Mouse (Mus musculus): ENCODE measurements around the gene Fut1.

Fut1 gene

DNA sequence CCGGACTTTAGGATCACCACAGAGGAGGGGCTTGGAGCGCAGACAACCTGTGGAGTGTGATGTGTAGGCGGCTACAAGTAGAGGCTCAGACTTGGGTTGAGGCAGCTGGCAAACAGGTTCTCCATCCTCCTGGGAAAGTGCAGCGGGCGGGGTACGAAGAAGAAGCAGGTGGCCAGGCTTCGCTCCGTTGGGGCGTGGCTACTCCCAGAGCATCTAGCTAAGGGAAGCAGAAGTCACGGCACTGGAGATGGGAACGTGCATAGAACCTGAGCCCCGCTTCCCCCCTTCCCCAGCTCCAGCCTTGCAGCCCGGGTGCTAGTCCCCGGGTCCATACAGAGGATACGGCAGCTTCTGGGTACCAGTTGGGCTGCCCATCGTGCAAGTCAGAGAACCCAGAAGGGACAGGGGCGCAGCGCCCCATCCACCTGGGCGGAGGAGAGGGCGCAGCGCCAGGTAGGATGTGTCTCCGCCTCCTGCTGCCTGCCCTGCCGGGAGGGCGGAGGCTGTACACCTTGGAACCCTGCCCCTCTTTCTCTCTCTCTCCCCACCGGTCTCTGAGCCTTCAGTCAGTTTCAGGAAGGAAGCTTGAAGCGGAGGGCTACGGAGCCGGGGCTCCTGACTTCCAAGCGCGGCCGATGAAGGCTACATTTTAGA, at the start of gene Fut1:
Fut1 (plus strand) TSS at position 248 of the 654 bp plus-strand sequence.
- no peak for DNase-seq (ENCODE audit: low read depth)

DNA sequence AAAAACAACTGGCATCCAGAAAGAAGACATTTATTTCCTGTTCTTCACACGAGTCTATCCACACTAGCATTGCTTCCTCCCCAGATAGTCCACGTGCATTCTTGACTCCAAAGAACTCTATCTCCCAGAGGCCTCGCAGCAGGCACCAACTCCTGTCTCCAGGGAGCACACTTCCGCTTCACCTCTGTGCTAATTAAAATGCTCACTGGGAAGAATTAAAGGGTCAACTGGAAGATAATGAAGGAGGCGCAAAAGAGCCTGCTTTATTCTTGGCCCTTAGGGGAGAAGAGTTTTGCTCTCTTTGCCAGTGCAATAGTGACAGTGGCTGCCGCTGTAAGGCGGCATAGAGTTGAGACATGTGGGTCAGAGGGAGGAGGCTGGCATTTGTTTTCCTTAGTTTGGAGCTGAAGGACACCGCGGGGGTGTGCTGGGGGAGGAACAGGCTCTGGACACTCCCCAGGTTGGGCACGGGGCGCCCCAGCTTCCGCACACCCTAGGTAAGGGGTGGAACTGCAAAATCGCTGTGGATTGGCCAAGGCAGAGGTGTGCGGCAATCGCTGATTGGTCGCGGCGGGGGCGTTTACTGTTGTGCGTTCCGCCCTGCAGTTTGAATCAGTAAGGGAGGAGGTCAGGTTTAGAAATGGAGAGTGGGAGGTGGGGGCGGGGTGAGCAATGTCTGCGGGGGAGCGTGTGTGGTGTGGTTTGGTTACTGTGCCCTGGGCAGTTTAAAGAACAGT, 49.1 kb upstream of the Fut1 start:
- DNase-seq (ENCODE audit: low read depth) = peak; percentile 89

GRCm38 (mm10) chr7:45568601-45569473, 48.3 kb upstream of the Fut1 start:
- DNase-seq (ENCODE audit: low read depth) = peak; percentile 63

GRCm38 (mm10) chr7:45570103-45570741, 46.9 kb upstream of the Fut1 start, which contains the start of gene Bcat2:
Bcat2 (plus strand) TSS chr7:45570153.
- DNase-seq (ENCODE audit: low read depth) = peak; percentile 73

GRCm38 (mm10) chr7:45571966-45572365, 45.1 kb upstream of the Fut1 start:
- no peak for DNase-seq (ENCODE audit: low read depth)

DNA sequence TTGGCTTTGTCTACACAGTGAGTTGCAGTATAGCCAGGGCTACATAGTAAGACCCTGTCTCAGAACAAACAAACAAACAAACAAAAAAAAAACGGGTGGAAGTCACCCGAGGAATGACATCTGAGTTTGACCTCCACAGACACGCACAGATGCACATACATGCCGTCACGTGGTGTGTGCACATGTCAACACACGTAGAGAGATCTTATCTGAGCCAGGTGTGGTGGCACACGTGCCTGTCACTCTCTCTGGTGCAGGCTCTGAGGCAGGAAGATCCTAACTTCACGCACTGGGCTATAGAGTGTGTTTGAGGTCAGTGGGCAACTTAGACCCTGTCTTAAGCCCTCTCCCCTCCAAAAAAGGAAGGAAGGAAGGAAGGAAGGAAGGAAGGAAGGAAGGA, 43.1 kb upstream of the Fut1 start:
- no peak for DNase-seq (ENCODE audit: low read depth)

- DNase-seq (ENCODE audit: low read depth) = no peak
Measured at GRCm38 (mm10) chr7:45574472-45575379, 42.4 kb upstream of the Fut1 start.

DNA sequence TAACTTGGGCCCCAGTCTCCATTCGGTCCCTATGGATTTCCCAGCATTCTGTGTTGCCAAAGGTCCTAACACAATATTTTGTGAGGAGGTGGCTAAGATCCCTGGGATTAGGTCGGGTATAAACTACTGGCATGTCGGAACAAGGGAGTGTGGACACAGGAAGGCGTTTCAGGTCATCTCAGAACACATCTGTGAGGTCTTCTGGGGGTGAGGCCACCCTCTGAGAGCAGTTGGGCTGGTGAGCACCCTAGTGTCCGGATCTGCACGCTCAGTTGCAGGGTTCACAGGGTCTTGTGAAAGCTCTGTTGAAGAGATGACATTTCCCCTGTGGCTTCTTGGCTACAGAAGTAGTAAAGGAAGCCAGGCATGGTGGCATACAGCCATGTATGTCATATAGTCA, 31.2 kb upstream of the Fut1 start:
- DNase-seq (ENCODE audit: low read depth) = no peak

GRCm38 (mm10) chr7:45587631-45588592, 29.2 kb upstream of the Fut1 start:
- DNase-seq (ENCODE audit: low read depth) = no peak

DNA sequence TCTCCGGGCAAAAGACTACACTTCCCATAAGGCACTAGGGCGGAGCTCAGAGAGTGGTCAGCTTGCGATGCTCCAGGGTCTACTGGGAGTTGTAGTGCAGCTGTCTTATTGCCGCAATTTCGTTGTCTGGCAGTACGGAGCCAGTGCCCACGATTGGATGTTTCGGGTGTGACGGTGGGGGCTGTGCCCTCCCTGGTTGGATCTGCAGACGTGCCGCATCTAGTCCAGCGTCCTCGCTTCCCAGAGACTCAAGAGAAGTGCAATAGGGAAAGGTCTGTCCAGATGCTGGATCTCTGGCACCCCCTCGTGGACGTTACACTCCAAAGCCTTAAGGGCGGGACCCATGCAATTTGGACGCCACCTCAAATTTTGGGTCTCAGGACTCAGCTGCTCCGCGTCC, 27.9 kb upstream of the Fut1 start:
- peak; percentile 88 for DNase-seq (ENCODE audit: low read depth)

DNA sequence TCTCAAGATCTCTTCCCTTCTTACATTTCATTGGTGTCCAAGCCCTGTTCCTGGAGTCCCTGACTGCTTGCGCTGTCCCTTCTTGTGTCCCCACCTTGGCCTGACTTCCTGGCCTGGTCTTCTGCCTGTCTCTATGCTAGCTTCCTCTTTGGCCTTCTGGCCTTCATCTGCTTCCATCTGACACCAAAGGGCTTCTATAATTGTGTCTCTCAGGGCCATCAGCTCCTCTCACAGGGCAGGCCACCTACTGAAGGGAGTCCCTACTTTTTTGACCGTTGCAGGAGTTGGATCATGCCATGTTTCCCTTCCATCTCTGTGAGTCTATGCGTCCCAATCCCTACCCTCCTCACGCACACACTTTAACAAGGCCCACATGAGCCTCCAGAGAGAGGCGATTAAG, 27.2 kb upstream of the Fut1 start:
- no peak for DNase-seq (ENCODE audit: low read depth)

DNA sequence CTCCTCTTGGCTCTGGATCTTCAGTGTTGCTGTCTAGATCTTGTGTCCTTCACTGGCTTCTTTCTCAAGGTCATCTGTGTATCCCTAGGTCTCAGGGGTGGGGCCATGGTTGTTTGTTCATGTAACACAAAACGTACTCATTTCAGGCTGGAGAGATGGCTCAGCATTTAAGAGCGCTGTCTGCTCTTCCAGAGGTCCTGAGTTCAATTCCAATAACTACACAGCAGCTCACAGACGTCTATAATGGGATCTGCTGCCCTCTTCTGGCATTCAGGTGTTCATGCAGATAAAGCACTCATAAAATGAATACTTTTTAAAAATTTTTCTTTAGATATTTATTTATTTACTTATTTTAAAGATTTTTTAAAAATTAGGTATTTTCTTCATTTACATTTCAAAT, 26.2 kb upstream of the Fut1 start:
- DNase-seq (ENCODE audit: low read depth) = no peak

DNA sequence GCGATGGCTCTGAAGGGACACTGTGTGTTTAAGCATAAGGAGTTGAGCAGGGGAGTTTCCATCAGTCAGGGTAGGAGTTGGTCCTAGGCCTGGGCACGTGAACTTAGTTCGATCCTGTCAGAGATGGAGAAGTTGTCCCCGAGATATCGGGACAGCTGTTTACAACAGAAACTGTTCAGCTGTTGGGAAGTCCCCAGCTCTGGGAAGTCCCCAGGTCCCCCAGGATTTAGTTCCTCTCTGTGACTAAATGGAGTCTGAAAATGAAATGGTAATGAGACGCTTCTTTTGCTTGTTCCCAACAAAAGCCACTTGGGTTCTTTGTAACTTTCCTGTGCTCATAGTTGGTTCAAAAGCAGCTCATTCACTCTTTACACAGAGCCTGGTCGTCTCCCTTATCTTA, 25.2 kb upstream of the Fut1 start:
- DNase-seq (ENCODE audit: low read depth) = no peak

- peak; percentile 71 for DNase-seq (ENCODE audit: low read depth)
Measured at GRCm38 (mm10) chr7:45593118-45593815, 23.8 kb upstream of the Fut1 start.

GRCm38 (mm10) chr7:45595176-45595575, 21.9 kb upstream of the Fut1 start:
- DNase-seq (ENCODE audit: low read depth) = no peak

- no peak for DNase-seq (ENCODE audit: low read depth)
Measured at GRCm38 (mm10) chr7:45596107-45596506, 21.0 kb upstream of the Fut1 start.

DNA sequence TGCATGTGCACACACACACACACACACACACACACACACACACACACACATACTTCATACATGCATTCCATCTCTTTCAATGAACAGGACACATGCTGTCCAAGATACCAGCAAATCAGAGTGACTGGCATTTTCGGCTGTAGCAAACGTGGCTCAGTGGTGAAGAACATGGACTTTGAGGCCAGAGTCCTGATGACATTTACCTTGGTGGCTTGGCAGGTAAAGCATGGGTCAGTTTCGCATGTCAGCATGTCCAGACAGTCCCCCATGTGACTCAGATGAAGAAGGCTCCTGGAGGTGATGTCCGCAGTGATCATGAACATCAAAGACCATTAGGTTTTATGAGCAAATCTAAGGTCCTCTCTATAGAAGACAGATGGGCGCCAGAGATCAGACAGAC, 20.1 kb upstream of the Fut1 start:
- no peak for DNase-seq (ENCODE audit: low read depth)

DNA sequence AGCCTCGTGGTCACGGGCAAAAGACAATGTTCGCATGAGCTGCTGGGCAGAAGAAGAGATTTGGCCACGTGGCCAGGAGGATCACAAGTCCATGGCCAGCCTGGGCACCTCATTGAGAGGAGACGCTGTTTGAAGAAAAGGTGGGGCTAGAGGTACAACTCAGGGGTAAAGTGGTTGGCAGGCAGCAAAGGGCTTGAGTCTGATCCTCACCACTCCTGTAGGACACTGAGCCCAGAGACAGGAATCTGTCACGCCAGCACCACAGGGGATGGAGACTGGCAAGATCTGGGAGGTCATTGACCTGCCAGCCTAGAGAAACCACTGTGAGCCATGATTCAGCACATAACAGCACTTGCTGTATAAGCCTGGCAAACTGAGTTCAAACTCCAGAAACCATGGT, 19.6 kb upstream of the Fut1 start:
- DNase-seq (ENCODE audit: low read depth) = no peak
